Mouse (Mus musculus): ENCODE measurements around the gene Fto.

DNA sequence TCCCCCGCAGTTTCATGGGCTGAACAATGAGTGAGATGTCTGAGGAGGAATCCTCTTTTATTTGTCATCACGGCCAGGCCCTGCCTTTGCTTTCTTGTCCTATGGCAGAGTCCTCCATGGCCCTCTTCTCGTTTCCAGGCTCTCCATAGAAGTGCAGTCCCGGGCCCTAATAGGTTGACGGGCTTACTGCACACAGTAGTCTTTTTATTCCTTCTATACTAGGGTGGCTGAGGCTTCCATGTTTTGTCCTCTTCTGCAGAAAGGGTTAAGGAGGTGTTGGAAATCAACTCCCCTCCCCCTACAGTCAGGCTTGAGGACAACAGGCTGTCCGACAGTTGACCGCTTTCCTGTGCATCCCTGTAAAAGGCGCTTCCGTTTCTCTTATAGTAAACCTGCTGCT lies 169.2 kb downstream of the Fto start:
- TF ChIP-seq CTCF (IDR thresholded peaks at IDR 0.05; ENCODE audit: borderline replicate concordance, extremely low read depth, insufficient read depth, insufficient read length) (no peak), POLR2A (IDR thresholded peaks at IDR 0.05; ENCODE audit: borderline replicate concordance, extremely low read depth, insufficient read depth, insufficient read length, poor library complexity, severe bottlenecking) (no peak)

Data from brain, embryonic 14.5 days (tissue).